Mouse (Mus musculus): ENCODE measurements around the gene Olfr763. TPM values are rescaled to one million over a fixed set of nuclear protein-coding genes. Genes with fewer than 3 reads are reported as not detected.
"Not testable (repeated sequence)": the region's sequence is repeated elsewhere in the genome, so short reads cannot be mapped to it uniquely, and the experiment has no call there.

Olfr763 gene
- polyA plus RNA-seq (2012; rRNA removed) = not detected in 2 replicates

DNA sequence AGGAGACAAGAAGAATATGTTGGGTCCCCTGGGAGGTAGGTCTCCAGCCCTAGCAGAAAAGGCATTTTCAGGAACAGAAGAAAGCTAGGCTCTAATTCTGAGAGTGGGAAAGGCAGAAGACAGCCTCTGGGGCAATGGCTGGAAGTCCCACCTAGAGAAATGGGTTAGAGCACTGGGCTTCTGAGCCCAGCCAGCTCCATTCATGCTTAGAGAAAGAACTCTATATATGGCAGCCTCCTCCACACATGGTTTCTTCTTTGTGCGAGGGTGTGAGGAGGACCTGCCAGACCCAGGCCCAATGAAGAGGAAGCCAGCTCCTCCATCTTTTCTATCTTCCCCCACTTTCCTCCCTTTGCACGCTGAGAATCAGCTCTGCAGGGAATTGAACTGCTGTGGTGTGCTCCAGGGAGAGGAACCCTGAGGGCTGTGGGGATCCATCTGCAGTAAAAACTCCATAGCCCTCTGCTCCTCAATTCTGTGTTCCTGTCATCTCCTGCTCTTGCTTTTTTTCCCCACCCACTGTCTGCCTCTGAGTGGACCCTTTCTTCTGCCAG is at the start of gene Olfr763:
Gene Olfr763 (plus strand): TSS at position 504 of the 554 bp plus-strand sequence.
- DNase-seq (ENCODE audit: low read depth) = no peak
- TF ChIP-seq CTCF (IDR thresholded peaks at IDR 0.05; ENCODE audit: borderline replicate concordance, extremely low read depth, insufficient read depth, insufficient read length) (no peak), POLR2A (IDR thresholded peaks at IDR 0.05; ENCODE audit: borderline replicate concordance, extremely low read depth, insufficient read depth, insufficient read length, poor library complexity, severe bottlenecking) (no peak)

DNA sequence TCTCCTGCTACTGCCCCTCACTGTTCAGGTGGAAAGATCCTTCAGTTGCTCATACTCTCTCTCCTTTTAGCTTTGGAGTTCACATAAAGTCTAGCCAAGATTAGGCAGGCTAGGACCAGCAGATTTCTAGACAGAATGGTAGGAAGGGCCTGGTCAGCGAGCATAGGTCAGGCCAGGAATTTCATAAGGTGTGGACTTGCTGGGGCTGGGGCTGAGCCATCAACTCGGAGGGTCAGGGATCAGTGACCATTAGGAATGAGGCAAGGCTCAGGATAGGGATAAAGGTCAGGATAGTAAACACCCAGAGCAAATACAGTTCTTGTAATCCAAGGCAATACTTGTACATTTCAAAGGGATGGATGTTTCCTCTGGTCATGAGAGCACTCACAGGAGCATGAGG is 45.6 kb upstream of the Olfr763 start:
- no peak for DNase-seq (ENCODE audit: low read depth)
- no peak for TF ChIP-seq CTCF (IDR thresholded peaks at IDR 0.05; ENCODE audit: borderline replicate concordance, extremely low read depth, insufficient read depth, insufficient read length)
- no peak for TF ChIP-seq POLR2A (IDR thresholded peaks at IDR 0.05; ENCODE audit: borderline replicate concordance, extremely low read depth, insufficient read depth, insufficient read length, poor library complexity, severe bottlenecking)

DNA sequence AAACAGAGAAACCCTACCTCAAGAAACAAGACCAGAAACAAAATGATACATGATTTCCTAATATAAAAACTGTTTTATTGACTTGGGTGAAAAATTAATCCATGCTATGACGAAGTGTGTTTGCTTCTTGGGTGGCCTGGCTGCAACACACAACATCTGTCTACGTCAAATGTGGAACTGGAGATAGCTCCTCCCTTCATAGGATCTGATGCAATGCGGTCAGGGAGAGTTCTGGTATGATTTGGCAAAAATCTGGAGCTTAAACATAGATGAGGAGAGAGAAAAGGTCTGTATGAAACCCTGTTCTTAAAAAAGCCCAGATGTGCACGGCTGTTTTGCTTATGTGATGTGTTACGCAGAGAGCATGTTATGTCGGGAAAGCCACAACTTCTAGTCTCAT is 44.7 kb upstream of the Olfr763 start:
- TF ChIP-seq CTCF (IDR thresholded peaks at IDR 0.05; ENCODE audit: borderline replicate concordance, extremely low read depth, insufficient read depth, insufficient read length) = no peak
- TF ChIP-seq POLR2A (IDR thresholded peaks at IDR 0.05; ENCODE audit: borderline replicate concordance, extremely low read depth, insufficient read depth, insufficient read length, poor library complexity, severe bottlenecking) = no peak
- DNase-seq (ENCODE audit: low read depth) = no peak

DNA sequence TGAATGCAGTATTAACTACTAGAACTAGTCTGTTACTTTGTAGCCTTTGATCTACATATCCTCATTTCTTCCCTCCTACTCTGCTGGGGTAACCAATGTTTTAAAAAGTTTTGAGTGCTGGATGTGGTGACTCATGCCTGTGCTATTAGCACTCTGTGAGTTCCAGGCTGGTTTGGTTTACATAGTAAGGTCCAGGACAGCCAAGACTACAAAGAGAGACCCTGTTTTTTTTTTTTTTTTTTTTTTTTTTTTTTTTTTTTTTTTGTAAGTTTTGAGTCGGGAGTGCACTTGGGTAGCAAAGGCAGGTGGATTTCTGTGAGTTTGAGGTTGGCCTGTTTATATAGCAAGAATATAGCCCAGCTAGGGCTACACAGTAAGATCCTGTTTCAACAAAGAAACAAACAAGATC is 42.2 kb upstream of the Olfr763 start:
- TF ChIP-seq POLR2A (IDR thresholded peaks at IDR 0.05; ENCODE audit: borderline replicate concordance, extremely low read depth, insufficient read depth, insufficient read length, poor library complexity, severe bottlenecking) (no peak), CTCF (IDR thresholded peaks at IDR 0.05; ENCODE audit: borderline replicate concordance, extremely low read depth, insufficient read depth, insufficient read length) (no peak)
- no peak for DNase-seq (ENCODE audit: low read depth)

DNA sequence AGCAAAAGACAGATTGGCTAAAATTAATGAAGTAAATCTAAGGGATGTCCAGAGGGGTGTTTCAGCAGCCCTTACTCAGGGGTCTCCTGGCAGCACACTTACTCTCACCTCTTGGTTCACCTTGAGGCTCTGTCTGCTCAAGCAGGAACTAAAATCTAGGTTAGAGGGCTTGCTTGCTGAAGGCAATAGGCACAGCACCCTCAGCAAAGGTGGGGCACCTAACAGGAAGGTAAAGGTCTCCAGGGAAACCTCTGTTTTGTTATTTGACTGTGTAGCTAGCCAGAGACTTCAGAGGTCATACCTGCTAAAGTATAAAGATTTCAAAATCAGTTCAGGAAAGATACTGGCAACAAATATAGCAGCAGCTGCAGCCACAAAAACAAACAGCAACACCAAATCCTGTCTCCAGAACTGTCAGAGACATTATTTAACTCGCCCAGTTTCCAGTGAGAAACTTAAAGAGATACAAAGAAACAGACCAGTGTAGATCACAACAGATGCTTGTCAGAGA is 39.8 kb upstream of the Olfr763 start:
- TF ChIP-seq POLR2A (IDR thresholded peaks at IDR 0.05; ENCODE audit: borderline replicate concordance, extremely low read depth, insufficient read depth, insufficient read length, poor library complexity, severe bottlenecking) = no peak
- no peak for DNase-seq (ENCODE audit: low read depth)

DNA sequence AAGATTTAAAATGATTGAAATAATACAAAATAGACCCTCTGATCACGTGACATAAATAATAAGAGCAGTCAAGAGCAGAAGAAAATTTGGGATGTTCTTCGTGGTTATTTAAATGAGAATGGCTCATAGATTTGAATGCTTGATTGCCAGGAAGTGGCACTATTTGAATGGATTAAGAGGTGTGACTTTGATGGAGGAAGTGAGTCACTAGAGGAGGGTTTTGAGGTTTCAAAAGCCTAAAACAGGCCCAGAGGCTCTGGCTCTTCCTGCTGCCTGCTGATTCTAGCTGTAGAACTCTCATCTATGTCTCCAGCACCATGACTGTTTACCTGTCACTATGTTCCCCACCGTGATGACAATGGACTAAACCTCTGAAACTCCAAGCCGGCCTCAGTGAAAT is 37.8 kb upstream of the Olfr763 start:
- DNase-seq (ENCODE audit: low read depth) = no peak
- TF ChIP-seq POLR2A (IDR thresholded peaks at IDR 0.05; ENCODE audit: borderline replicate concordance, extremely low read depth, insufficient read depth, insufficient read length, poor library complexity, severe bottlenecking) (no peak), CTCF (IDR thresholded peaks at IDR 0.05; ENCODE audit: borderline replicate concordance, extremely low read depth, insufficient read depth, insufficient read length) (no peak)

DNA sequence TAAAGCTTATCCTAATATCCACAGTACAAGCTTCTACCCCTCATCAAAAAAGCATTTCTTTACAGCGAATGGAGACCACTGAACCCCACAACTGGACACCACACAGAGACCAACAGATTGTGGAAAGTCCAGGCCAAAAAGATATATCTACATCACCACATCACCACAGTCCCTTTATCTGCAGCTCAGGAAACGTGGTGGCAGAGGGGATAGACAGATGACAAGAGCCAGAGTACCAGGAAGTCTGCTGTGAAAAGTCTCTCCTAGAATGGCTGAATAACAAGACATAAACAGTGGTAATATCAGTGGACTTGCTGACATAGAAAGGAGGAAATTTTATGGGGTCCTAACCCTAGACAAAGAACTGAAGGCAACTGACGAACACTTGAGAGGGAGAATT is 34.2 kb upstream of the Olfr763 start:
- DNase-seq (ENCODE audit: low read depth) = no peak
- TF ChIP-seq POLR2A (IDR thresholded peaks at IDR 0.05; ENCODE audit: borderline replicate concordance, extremely low read depth, insufficient read depth, insufficient read length, poor library complexity, severe bottlenecking) (no peak), CTCF (IDR thresholded peaks at IDR 0.05; ENCODE audit: borderline replicate concordance, extremely low read depth, insufficient read depth, insufficient read length) (no peak)

DNA sequence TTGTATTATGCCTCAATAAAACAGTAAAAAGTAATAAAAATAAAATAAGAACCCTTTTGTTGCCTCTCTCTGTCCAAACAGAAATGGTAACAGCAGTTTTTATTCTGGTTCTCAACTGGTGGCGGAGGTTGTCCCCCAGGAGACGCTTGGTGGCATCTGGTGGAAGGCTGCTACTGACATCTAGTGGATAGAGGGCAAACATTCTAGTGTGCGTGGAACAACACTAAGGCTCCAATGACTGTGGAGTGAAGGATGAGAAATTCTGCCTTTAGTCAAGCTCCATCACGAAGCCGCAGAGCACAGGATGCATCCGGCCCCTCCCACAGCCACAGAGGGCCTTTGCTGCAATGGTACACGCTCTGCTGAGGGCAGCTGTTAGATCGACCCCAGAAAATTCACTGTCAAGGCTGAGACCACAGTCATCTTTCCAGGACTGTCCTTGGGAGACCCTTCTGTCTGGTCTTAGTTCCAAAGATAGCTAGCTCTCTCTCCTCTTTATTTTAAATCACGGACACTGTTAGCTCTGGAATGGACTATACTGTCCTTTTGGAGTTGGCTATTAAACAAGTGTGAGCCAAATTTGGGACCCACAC is 33.0 kb upstream of the Olfr763 start:
- peak; percentile 75 for DNase-seq (ENCODE audit: low read depth)
- TF ChIP-seq CTCF (IDR thresholded peaks at IDR 0.05; ENCODE audit: borderline replicate concordance, extremely low read depth, insufficient read depth, insufficient read length) = peak; percentile 84; the same call in 1 of the 2 replicates
- no peak for TF ChIP-seq POLR2A (IDR thresholded peaks at IDR 0.05; ENCODE audit: borderline replicate concordance, extremely low read depth, insufficient read depth, insufficient read length, poor library complexity, severe bottlenecking)

DNA sequence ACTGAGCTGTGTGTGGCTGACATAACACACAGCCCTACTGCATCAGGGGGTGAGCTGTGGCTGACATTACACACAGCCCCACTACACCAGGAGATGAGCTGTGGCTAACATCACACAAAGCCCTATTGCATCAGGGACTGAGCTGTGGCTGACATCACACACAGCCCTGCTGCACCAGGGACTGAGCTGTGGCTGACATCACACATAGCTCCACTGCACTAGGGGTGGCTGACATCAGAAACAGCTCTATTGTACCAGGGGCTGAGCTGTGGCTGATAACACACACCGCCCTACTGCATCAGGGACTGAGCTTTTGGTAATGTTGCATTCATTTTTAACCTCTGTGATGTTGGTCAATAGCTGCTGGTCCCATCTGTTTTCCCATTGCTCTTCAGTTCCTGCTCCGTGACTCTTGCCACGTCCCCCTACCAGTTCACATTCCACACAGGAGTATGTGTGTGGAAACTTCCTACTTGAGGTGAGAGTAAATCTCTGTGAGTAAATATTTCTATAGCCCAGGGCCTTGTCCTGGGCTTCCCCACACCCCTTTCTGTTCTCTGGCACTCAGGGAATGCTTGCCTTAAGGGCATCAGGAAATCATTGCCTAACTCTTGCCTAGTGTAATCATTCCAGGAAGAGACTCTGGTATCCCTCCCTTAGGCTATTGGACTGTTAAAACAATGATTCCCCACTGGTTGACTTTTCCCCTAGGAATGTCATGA is 29.8 kb upstream of the Olfr763 start:
- TF ChIP-seq CTCF (IDR thresholded peaks at IDR 0.05; ENCODE audit: borderline replicate concordance, extremely low read depth, insufficient read depth, insufficient read length) (no peak), POLR2A (IDR thresholded peaks at IDR 0.05; ENCODE audit: borderline replicate concordance, extremely low read depth, insufficient read depth, insufficient read length, poor library complexity, severe bottlenecking) (no peak)
- DNase-seq (ENCODE audit: low read depth) = no peak

DNA sequence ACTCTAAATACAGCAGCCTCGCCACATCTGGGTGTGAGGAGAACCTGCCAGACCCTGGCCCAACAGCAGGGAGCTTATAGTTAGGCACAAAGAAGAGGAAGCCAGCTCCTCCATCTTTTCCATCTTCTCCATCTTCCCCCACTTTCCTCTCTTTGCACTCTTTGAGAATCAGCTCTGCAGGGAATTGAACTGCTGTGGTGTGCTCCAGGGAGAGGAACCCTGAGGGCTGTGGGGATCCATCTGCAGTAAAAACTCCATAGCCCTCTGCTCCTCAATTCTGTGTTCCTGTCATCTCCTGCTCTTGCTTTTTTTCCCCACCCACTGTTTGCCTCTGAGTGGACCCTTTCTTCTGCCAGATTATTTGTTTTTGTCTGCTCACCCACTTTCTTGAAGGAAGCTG is 21.5 kb upstream of the Olfr763 start, which contains the start of gene Olfr9:
Gene Olfr9 (plus strand): TSS at position 301 of the 400 bp plus-strand sequence.
- DNase-seq (ENCODE audit: low read depth) = not testable (repeated sequence)

DNA sequence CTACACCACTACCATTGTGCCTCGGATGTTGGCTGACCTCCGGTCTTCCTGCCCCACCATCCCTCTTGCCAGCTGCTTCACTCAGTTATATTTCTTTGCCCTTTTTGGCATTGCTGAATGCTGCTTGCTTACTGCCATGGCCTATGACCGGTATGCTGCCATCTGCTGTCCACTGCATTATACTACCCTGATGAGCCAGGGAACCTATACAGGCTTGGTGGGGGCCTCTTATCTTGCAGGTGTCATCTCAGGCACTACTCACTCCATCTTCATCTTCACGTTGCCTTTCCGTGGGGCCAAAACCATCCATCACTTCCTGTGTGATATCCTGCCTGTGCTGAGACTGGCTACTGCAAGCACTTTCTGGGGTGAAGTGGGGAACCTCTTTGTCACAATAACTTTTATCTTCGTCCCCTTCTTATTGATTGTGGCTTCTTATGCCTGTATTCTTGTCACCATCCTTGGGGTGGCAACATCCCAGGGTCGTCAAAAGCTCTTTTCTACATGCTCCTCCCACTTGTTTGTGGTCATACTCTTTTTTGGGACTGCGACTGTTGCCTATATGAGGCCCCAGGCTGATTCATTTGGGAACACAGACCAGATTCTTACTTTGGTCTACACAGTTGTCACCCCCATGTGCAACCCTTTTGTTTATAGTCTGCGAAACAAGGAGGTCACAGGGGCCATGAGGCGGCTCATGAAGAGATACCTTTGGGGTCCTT is 20.3 kb upstream of the Olfr763 start:
- not testable (repeated sequence) for DNase-seq (ENCODE audit: low read depth)

DNA sequence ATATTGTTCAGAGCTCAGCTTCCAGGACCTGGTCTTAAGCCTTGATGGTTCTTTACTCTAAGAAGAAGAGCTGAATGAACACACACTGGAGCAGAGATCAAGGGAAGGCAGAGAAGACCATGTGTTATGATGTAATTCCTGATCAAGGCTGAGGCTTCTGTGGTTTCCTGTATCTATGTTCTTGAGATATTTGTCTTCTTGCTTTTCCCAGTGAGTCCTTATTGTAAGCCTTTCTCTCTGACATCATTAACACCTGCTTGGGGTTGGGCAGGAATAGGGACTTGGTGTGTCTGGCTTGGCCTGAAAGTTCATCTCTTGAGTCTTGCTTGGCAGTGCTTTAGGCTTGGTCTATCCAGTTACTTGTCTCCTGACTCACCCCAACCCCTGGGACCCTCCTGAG is 19.6 kb upstream of the Olfr763 start:
- TF ChIP-seq CTCF (IDR thresholded peaks at IDR 0.05; ENCODE audit: borderline replicate concordance, extremely low read depth, insufficient read depth, insufficient read length) (no peak), POLR2A (IDR thresholded peaks at IDR 0.05; ENCODE audit: borderline replicate concordance, extremely low read depth, insufficient read depth, insufficient read length, poor library complexity, severe bottlenecking) (no peak)
- DNase-seq (ENCODE audit: low read depth) = no peak
